Mouse (Mus musculus): ENCODE measurements around the gene Hoxb3.

DNA sequence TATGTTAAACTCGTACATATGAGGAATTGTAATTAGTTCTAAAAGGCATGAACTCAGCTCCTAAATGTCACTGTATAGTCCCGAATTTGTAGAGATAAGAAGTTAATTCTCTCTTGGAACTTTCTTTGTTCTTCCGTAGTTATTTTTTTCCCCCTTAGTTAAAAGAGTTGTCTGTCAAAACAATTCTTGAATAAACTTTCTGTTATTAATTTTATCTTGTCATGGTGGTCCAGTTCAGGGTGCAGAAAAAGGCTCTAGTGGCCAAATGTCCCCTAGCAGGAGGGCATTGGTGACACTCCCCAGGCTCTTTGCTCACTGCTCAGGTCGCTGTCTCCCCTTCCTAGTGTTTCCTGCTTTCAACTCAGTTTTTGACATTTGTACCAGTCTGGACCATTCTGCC is 24.6 kb downstream of the Hoxb3 start:
- no peak for TF ChIP-seq POLR2A (IDR thresholded peaks at IDR 0.05; ENCODE audit: control insufficient read depth in 1 of 2, insufficient read depth in 1 of 2, low read depth in 1 of 2, low read length in 2 of 2, poor library complexity in 1 of 2)
- no peak for TF ChIP-seq E2F4 (IDR thresholded peaks at IDR 0.05; ENCODE audit: borderline replicate concordance, low read depth, low read length)
- no peak for TF ChIP-seq CTCF (IDR thresholded peaks at IDR 0.05 in 2 of 3, conservative IDR thresholded peaks at IDR 0.05 in 1 of 3; ENCODE audit: control insufficient read depth in 1 of 3, insufficient read depth in 1 of 3, low read depth in 2 of 3, low read length in 3 of 3, poor library complexity in 1 of 3, severe bottlenecking in 1 of 3)
- TF ChIP-seq MYC (IDR thresholded peaks at IDR 0.05; ENCODE audit: low read depth, low read length): no peak
- TF ChIP-seq EP300 (IDR thresholded peaks at IDR 0.05; ENCODE audit: low read depth in 1 of 2, low read length in 2 of 2): no peak
- no peak for TF ChIP-seq ZKSCAN1 (IDR thresholded peaks at IDR 0.05; ENCODE audit: low read depth, low read length)
- no peak for TF ChIP-seq ZNF384 (IDR thresholded peaks at IDR 0.05; ENCODE audit: low read depth, low read length)
- TF ChIP-seq MXI1 (IDR thresholded peaks at IDR 0.05; ENCODE audit: low read depth, low read length): no peak
- TF ChIP-seq ZC3H11A (IDR thresholded peaks at IDR 0.05; ENCODE audit: low read depth, low read length): no peak
- TF ChIP-seq RAD21 (IDR thresholded peaks at IDR 0.05; ENCODE audit: low read depth, low read length): no peak
